Mouse (Mus musculus): ENCODE measurements at regions not wholly inside any gene's neighbourhood (a gene's known extent, or its start where the extent isn't known, plus 50 kb on each side); places are given as distances from the start of the nearest gene placed in this dataset.

DNA sequence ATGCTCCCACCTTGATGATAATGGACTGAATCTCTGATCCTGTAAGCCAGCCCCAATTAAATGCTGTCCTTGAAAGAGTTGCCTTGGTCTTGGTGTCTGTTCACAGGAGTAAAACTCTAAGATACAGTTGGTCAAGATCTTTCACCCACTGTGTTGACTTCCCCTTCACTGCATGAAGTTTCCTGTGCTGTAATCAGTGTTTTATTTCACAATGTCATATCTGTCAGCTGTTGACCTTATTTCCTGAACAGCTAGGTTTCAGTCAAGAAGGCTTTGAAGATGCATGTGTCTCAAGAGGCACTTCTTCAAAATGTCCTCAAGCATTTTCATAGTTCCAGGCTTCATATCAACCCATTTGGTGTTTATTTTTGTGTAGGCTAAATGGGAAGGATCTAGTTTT lies 597.3 kb upstream of the Fam92a start:
- no peak for DNase-seq (ENCODE audit: low spot score in 2 of 2)

DNA sequence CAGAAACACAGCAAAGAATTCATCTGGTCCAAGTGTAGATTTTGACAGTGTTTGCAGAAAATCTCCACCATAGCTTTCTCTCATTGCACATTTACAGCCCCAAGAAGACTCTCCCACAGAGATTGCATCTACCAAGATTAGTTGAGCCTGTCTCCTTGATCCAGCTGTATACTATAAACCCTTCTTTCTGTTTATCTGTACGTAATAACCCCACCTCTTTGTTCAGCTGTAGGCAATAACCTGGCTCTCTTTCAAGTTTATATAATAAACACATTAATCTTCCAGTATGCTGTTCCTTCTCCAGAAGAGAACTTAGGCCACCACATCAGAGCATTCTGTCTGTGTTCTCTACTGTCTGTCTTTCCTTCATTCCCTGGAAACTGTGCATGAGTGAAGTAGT lies 594.9 kb upstream of the Fam92a start:
- DNase-seq (ENCODE audit: low spot score in 2 of 2) = no peak

DNA sequence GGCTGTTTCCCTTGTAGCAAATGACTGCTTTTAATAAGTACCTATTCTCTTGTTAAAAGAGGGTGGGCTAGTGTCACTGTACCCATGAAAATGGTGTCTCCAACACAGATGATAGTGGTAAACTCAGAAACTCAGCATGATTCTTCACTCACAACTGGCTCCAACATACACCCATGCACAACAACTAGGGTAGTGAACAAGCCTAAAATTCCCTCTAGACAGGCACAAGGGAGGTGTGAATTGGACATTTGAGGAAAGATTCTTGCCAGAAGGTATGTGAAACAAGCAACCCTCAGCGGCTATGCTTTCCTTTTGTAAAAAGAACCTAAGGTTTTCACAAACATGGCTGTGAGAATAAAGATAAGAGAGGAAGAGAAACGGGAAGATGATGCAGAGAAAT lies 579.0 kb upstream of the Fam92a start:
- no peak for DNase-seq (ENCODE audit: low spot score in 2 of 2)

DNA sequence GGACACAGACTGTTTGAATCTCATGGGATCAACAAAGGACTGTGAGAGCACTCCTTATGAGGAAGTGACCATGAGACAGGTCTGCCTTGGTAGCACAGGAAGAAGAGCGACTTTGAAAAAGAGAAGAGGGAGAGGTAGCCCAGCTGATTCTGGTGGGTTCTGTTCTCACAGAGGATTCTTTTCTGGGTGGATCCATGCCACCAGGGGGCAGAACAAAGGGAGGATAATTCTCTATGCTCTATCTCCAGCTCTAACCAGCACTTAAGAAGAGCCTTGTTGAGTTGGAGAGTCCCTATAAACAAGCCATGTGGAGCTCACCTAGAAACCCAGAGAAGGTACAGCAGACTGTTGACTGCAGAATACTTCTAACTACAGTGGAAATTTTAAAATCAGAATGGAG lies 578.1 kb upstream of the Fam92a start:
- no peak for DNase-seq (ENCODE audit: low spot score in 2 of 2)

DNA sequence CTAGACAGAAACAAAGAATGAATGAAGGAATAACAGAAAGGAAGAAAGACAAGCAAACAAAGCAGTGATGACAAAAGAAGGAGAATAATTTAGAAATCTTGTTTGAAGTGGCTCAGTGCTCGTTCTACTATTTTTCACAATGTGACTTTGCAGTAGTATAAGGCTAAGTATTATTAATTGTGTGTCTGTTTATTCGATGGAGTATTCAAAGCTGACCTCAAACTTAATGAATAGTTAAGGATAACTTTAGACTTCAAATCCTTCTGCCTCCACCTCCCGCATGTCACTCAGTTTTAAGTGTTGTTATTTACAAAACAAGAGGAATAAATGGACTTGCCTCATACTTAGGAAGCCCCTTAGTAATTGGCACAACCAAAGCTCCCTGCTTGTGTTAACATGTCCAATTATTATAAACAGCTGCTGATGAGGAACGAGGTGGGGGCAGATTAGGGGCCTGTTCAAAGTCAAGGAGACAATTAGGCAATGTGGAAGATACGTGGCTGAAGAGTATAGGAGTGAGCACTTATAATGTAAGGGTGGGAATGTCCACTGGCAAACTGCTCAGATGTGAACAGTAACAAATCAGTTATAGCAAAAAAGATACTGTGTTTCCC lies 572.0 kb upstream of the Fam92a start:
- no peak for DNase-seq (ENCODE audit: low spot score in 2 of 2)

DNA sequence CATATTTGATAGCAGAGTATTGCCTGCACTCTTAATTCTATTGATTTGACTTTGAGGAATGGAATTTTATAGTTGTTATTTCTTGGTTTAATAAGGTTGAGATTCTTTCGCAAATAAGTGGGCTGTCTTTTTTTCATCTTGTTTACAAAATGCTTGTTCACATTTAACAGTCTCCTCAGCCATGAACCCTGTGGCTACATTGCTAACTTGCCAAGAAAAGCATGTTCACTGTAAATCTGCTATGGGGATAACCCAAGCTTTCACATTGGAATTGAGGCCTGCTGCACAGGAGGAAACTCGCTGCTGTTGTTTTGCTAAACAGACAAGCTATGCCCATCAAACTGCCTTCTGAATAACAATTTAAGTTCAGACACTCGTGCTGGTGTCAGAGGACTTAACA lies 564.6 kb upstream of the Fam92a start:
- DNase-seq (ENCODE audit: low spot score in 2 of 2) = no peak

DNA sequence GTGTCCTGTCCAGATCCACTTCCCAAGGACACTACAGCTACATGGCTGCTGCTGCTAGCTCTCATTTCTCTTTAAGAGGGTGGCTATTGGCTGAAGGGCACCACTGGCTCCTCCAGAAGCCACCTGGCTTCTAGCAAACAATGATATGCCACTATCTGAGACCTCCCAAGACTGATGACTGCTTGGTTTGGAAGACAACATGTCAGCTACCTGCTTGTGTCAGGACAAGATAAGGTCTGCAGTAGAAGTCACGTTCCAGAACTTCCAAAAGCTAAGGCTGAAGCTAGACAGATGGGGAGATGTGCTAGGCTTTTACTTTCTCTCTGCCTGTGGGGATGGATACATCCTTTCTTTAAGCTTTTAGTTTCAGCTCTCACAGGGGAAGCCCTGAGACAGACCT lies 528.4 kb upstream of the Fam92a start:
- no peak for DNase-seq (ENCODE audit: low spot score in 2 of 2)

DNA sequence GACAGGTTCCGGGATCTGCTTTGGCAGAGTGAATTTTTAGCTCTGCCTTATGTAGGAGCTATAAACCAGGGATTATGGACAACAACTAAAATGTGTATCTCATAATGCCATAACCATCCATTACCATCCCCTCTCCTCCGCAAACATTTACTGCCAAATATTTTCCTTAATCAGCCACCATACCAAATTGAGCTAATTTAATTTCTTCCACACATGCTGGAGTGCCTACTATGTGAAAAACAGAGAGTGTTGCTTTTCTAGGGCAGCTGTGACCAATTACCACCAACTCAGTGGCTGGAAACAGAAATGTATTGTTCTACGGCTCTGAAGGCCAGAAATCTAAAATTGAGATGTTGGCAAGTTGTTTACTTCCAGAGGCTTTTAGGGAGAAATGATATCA lies 506.0 kb upstream of the Fam92a start:
- DNase-seq (ENCODE audit: low spot score in 2 of 2) = no peak

DNA sequence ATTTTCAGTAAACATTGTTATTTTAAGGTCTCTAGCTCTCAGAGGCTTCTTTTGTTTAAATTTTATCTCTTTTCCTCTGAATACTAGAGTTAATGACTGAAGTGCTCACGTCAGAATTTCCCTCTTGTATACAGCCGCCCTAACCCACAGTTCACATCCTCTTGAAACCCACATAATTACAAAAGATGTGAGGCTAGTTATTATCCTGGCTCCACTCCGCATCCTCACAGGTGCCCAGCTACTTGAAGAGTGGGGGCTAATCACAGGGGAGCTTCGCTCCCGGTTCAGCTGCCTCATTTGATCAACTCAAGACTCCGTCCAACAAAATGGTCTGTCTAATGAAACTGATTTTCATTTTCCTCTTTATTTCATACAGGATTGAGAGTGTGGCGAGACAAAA lies 499.6 kb upstream of the Fam92a start:
- no peak for DNase-seq (ENCODE audit: low spot score in 2 of 2)

DNA sequence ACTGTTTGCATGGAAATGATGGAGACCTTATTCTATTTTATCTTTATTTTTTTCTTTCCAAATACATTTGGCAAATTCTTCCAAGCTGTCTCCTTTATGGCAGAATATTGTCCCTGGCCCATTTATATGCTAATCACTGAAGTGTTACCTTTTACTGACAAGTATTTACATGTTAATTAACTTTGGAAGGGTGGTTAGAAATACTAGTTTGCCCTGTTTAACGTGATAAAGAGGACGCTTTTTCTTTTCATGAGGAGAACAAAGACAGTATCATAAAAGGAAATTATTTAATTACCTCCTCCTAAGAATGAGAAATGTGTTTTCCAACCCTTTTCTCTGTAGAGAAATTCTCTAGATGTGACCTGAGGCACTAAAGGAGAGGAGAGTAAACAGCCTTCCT lies 491.4 kb upstream of the Fam92a start:
- no peak for DNase-seq (ENCODE audit: low spot score in 2 of 2)

DNA sequence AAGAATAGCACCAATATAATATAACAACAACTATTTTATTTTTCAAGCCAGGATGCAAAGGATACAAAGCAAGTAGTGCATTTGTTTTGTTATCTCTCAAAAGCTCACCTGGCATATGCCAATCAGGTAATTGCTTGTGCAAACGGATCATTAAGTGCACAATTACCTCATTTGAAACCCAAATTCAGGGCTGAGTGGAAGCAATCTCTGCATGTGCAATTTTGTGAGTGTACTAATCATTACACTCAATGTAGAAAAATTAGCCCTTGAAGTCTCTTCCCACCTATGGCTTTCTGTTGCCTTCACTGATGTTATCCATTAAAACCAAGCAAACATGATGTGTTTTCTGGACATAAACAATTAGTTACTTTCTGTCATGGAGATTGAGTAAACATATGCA lies 490.9 kb upstream of the Fam92a start:
- no peak for DNase-seq (ENCODE audit: low spot score in 2 of 2)

DNA sequence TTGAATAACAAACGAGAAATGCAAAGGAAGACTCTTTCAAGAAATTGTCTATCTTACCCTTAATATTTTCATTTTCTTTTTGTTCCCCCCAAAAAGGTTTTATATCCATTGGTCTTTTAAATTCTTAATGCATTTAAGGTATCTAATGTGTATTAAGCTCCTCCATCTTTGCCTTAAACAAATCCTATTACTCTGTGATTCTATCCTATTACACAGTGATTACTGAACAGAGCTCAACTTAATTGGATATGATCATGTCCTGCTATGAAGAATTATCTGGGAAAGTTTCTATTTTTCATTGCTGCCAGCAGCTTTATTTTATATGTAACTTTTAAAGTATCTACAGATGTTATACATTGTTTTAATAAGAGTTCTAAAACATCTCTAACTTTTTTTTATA lies 487.3 kb upstream of the Fam92a start:
- DNase-seq (ENCODE audit: low spot score in 2 of 2) = no peak

DNA sequence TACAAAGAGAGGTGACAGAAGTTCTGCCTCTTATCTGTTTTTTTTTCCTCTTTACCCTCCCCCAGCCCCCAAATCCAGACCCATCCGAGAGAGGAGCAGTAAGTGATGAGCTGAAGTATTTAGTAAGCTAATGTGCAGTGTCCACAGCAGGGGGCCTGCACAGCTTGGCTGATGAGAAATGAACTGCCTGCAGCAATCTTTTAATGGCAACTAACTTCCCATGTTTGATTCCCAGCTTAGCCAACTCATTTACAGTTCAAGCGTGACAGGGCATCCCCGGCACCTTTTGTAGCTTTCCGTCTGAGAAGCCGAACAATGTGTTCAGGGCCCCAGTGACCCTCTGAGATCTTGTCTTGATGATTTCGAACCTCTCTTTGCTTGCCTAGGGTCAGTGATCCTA lies 486.8 kb upstream of the Fam92a start:
- DNase-seq (ENCODE audit: low spot score in 2 of 2) = no peak

DNA sequence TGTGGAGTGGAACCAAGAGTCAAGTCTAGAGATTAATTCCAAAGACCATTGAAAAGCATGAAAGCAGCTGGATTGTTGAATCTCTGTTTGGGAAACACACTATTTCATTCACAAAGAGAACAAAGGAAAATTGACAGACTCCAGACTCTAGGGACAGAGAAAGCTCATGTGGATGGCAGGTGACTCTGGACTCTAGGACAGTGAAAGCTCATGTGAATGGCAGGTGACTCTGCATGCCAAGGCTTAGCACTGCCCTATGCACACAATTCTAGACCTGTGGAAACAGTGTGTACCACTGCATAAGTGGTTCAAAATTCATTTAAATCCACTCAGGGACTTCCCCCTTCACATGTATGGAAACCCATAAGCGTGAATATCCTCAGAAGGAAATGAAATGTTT lies 486.0 kb upstream of the Fam92a start:
- no peak for DNase-seq (ENCODE audit: low spot score in 2 of 2)

DNA sequence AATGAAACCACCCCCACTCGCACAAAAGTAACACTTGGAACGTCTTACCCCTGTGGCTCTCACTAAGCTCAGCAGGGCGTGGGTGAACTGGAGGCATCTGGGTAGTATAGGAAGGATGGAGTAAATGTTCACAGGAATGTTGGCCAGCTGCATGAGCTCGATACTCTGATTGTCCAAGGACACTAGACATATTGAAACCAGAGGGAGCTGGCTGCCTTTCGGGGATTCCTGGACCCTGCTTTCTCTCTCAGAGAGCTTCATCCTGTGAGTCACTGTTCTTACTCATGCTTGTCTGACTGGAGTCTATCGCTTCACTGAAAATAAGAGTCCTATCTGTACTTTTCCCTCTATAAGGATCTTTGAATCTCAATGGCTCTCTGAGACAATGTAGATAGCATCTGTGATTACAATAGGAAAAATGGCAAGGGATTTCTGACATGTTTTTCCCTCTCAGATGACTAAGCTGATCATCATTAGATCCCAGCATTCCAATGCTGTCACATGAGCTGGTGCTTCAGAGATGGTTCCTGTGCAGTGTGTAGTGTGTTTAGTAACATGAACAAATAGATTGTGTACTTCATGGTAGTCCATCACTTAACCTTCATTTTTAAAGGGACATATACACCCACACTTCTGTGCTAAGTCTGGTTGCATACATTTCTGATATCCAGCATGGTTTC lies 485.2 kb upstream of the Fam92a start:
- DNase-seq (ENCODE audit: low spot score in 2 of 2) = no peak

DNA sequence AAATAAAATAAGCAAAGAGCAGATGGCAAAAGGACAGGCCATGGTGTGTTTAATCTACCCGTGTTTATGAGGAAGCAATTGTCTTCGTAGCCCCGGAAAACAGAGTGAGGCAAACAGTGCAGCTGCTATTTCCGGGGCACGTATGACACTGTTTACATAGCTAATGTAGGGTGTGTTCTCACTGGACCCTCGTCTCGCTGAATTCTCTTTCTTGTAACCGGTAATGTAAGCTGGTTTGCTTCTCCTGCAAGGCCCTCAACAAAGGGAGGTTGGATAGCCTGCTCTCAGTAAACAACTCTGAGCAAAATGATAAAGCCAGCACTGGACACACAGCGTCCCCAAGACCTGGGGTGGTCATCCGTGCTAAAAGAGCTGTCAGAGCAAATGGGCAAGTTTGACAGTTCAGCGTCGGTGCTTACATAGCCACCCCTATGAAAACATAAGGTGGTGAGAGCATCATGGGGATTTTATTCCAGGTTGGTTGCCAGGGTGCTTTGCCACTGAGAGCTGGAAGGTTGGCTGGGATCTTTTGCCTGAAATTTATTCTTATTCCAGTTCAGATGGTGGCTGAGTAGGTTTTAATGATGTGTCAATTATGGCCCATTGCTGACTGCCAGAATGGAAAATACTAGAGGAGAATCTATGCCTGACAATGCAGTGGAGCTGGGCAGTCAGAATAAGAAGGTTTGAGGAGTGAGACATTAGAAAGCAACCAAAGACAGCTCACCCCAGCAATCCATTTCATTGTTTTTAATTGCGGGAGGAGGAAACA lies 483.8 kb upstream of the Fam92a start:
- DNase-seq (ENCODE audit: low spot score in 2 of 2) = no peak

DNA sequence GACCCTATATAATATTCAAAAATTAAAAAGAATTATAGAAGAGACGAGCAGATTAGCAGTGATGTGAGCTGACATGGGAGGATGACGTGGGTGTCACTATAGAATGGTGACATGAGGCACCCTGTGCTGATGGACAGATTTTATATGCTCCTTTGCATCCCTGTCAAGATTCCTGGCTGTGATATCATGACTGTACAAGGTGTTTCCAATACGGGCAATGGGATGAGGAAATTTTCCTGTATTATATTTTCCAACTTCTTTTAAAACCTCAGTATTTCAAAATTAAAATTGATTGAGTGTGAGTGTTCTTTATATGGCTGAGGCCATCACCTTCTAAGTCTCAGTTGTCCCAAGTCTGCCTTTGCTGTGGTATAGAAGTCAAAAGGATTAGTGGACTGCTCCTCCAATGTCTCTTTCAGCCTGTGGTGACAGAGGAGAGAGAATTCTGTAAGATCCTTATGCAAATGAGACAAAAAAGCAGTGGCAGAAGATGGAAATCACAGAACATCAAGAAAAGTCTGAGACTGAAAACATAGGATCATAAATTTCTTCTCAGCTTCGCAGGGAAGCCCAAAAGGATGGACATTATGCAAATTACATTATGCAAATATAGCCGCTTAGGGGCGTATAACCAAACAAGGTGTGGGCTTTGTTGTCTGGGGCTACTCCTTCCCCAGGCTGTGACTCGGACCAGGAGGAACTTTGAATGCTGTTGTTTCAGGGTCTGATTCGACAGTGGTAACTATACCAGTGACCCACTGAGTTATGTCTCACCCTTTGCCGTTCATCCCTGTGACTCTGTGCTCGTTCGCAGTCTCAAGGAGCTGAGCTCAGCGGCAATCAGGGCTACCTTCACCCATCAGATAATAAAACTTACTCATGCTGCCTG lies 483.0 kb upstream of the Fam92a start:
- no peak for DNase-seq (ENCODE audit: low spot score in 2 of 2)

DNA sequence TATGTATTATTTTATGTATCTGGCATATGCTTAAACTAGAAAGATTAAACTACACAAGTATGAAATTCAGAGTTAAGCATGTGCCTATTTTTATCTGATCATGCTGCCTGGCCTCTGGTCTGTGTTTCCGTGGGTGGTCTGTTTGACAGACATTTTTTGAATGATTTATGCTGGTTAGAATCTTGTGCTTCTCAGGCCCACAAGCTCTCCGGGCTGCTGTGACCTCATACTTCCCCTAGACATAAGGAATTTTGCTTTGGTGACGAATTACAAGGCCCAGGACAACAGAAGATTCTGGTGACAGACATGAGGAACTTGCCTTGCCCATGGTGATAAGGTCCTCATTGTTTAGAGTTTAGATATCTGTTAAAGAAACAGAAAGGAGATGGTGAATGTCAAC lies 475.9 kb upstream of the Fam92a start:
- DNase-seq (ENCODE audit: low spot score in 2 of 2) = no peak

DNA sequence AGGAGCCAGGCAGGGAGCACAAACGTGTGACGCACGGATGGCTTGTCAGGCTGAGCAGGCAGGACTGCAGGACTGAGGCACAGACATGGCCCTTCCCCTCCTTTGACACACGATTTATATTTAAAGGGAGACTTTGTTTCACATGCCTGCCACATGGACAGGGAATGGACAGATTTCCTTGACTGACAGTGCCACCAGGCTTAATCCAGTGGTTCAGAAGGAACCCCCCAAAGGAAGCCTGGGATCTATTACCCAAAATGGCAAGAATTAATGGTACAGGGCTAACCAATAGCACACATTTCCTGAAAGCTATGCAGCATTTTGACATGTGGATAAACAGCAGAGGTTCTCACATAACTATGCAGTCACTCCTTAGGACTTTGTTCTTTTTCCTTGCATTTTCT lies 470.7 kb upstream of the Fam92a start:
- DNase-seq (ENCODE audit: low spot score in 2 of 2) = no peak

DNA sequence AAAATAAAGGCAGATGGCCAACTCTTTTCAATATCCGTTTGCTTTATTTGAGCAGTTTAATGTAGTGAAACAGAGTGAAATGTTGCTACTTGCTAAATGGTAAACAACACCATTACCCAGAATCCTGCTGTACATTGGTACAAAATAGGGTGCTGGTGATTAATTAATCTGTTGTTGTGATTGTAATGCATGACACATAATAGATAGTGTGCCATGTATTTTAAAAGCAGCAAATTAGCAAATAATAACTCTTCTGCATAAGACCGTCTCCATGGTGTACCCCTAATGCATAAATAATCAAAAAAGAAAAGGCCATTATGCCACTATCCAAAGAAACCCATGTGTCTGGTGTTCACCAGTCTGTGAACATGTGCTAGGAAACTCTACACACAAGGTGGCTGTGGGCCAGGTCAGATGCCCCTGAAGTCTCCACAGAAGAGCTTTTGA lies 457.6 kb upstream of the Fam92a start:
- no peak for DNase-seq (ENCODE audit: low spot score in 2 of 2)

DNA sequence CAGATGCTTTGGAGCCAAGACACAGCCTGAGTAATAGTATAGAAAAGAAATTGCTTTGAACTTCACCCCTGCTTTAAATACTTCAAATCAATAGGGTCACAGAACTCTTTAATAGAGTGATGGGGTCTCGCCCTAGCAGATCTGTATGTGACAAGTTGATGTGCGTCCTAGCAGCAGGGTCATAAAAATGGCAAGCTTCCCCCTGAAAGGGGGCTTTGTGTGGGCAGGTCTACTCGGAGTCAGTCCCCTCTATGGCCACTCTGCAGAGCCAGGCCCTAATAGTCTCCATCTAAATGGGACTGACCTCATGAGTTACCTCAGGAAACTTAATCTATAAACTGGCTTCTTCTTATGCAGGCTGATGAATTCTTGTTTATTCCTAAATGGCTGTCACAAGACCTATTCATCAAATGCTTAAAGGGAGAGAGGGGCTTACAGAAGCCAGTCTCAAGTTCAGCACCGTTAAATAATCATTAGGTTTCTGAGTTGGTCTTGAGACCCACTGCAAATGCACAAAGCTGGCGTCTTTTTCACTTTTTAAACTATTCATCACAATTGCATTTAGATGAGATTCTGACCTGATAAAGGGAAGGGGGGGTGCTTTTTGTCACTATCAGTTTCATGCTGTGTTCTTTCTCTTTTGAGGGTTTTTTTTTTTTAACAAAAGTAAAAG lies 457.0 kb upstream of the Fam92a start:
- no peak for DNase-seq (ENCODE audit: low spot score in 2 of 2)

All from natural killer cell, adult 2 months (primary cell).